Mouse (Mus musculus) hindbrain, embryonic 12.5 days (tissue): ENCODE data around the gene Tbck. TPM values are rescaled to one million over a fixed set of nuclear protein-coding genes. Genes with fewer than 3 reads are reported as not detected.

Experiments used
- ATAC-seq: fragments of 200-750 bp; cut with Nextera tagmentation; 2 replicates; pipeline ENCODE4 v1.8.0; 2017; ENCODE audit warnings: moderate TSS enrichment; ENCODE audit not compliant: low FRiP score
- H3K27ac ChIP-seq: fragments of 300-500 bp; sonication (generic); 2 replicates; pipeline ENCODE4 v1.5.1; 2016; ENCODE audit warnings: mild to moderate bottlenecking
- H3K27me3 ChIP-seq: fragments of 300-500 bp; sonication (generic); 2 replicates; pipeline ENCODE4 v1.6.1; 2016; ENCODE audit warnings: mild to moderate bottlenecking
- H3K36me3 ChIP-seq: fragments of 300-500 bp; sonication (generic); 2 replicates; pipeline ENCODE4 v1.6.1; 2016; ENCODE audit warnings: mild to moderate bottlenecking
- H3K4me1 ChIP-seq: fragments of 300-500 bp; sonication (generic); 2 replicates; pipeline ENCODE4 v1.6.1; 2016
- H3K4me2 ChIP-seq: fragments of 300-500 bp; sonication (generic); replicated peaks from 2 replicates; pipeline ENCODE4 v1.6.1; 2016; ENCODE audit warnings: mild to moderate bottlenecking
- H3K4me3 ChIP-seq: fragments of 300-500 bp; sonication (generic); 2 replicates; pipeline ENCODE4 v1.5.1; 2016; ENCODE audit warnings: mild to moderate bottlenecking
- H3K9ac ChIP-seq: fragments of 300-500 bp; sonication (generic); 2 replicates; pipeline ENCODE4 v1.6.1; 2016; ENCODE audit warnings: mild to moderate bottlenecking, moderate library complexity
- H3K9me3 ChIP-seq: fragments of 300-500 bp; sonication (generic); replicated peaks from 2 replicates; pipeline ENCODE4 v1.6.1; 2016; ENCODE audit warnings: mild to moderate bottlenecking
- WGBS: fragments of 180-500 bp; shearing (Covaris S2); methylation state at CpG from one replicate; pipeline ENCODE4 v1.1.7; 2016; 5-methylcytosine and 5-hydroxymethylcytosine counted together
- polyA plus RNA-seq: library from polyadenylated mRNA; unstranded; fragments of >200 nt; fragmentation: Nextera tagmentation; extraction: Ambion mirVana; gene quantifications from 2 replicates; pipeline ENCODE4 v1.2.1, GENCODE M21; 2016

Gene Tbck
- polyA plus RNA-seq: 32.4 and 32.6 TPM in 2 replicates

GRCm38 (mm10) chr3:132683447-132684230 lies at the start of gene Tbck:
Tbck (plus strand) TSS chr3:132684144.
- Histone ChIP-seq H3K4me2 (peak within 1 kb of the TSS; percentile 69), H3K9me3 (no peaks in the 10 kb centered on the region), H3K27ac (peak within 1 kb of the TSS; percentile 88), H3K9ac (peak within 1 kb of the TSS; percentile 81), H3K4me1 (peaks cover 14% of the 10 kb centered on the region), H3K27me3 (no peaks in the 10 kb centered on the region), H3K36me3 (peaks cover 7% of the 10 kb centered on the region; the same call in 1 of the 2 replicates), H3K4me3 (peak within 1 kb of the TSS; percentile 71)
- peak; percentile 97 for ATAC-seq
- WGBS: under 1% methylated on average over 41 of the region's 42 CpGs

DNA sequence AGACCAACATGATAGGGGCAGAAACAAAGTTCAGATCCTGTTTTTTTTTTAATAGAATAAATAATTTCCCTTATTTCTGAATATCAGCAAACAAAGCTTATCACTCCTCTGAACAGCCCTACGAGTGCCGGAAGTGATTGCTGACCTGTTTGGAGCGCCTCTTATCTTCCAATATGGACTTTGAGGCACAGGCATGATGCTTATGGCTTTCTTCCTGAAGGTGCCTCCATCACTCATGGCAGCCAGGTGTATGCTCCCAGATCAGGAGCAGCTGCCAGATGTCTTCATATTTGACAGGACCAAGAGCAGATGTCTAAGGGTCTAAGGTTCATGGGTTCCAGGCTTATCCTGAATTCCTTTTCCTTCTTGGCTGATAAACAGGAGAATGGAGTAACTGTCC lies 46.9 kb upstream of the Tbck start:
- no peak for ATAC-seq
- H3K27me3 ChIP-seq: no peaks in the 10 kb centered on the region
- 91% methylated on average over 3 of the region's 3 CpGs for WGBS
- no peaks in the 10 kb centered on the region for H3K36me3 ChIP-seq
- no peaks in the 10 kb centered on the region for H3K4me1 ChIP-seq
- no peak overlapping the region for H3K27ac ChIP-seq
- H3K9me3 ChIP-seq: no peaks in the 10 kb centered on the region
- H3K9ac ChIP-seq: no peak overlapping the region
- H3K4me2 ChIP-seq: no peak overlapping the region
- H3K4me3 ChIP-seq: no peak overlapping the region

- H3K4me3 ChIP-seq: no peak overlapping the region
- 84% methylated on average over 4 of the region's 4 CpGs for WGBS
- no peak overlapping the region for H3K9ac ChIP-seq
- no peak for ATAC-seq
- H3K9me3 ChIP-seq: no peaks in the 10 kb centered on the region
- no peak overlapping the region for H3K4me2 ChIP-seq
- no peak overlapping the region for H3K27ac ChIP-seq
- no peaks in the 10 kb centered on the region for H3K27me3 ChIP-seq
- H3K36me3 ChIP-seq: no peaks in the 10 kb centered on the region
- H3K4me1 ChIP-seq: no peaks in the 10 kb centered on the region
These were observed 39.9 kb upstream of the Tbck start for GRCm38 (mm10) chr3:132644071-132644470.

- Histone ChIP-seq H3K9me3 (no peaks in the 10 kb centered on the region), H3K4me3 (no peak overlapping the region), H3K27me3 (no peaks in the 10 kb centered on the region), H3K4me1 (no peaks in the 10 kb centered on the region), H3K27ac (no peak overlapping the region), H3K36me3 (no peaks in the 10 kb centered on the region), H3K4me2 (no peak overlapping the region), H3K9ac (no peak overlapping the region)
- whole genome bisulfite sequencing: 49% methylated on average over 1 of the region's 1 CpGs
- ATAC-seq: no peak
These were observed 37.1 kb upstream of the Tbck start for GRCm38 (mm10) chr3:132646814-132647213.

DNA sequence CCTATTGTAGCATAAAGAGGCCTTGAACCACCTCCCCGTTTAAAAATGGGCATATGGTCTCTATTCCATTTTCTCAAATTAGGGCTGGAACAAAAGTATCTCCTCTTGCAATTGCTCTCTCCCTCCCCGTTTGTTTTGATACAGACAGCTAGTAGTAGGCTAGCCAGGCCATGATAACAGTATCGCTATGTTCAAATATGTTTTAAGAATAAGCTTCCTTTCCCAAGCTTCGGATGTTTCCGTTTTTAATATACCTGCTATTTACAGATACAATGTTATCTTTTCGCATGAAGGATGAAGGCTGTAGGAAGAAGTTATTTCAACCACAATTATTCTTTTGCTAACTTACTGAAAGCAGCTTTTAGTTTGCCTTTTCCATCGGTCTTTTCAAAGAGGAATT lies 34.6 kb upstream of the Tbck start:
- Histone ChIP-seq H3K27ac (no peak overlapping the region), H3K4me2 (no peak overlapping the region), H3K4me3 (no peak overlapping the region), H3K9ac (no peak overlapping the region), H3K9me3 (0 out of 2 replicates have a peak, but pooled peaks cover 2% of the 10 kb centered on the region), H3K36me3 (no peaks in the 10 kb centered on the region), H3K4me1 (no peaks in the 10 kb centered on the region), H3K27me3 (no peaks in the 10 kb centered on the region)
- WGBS: 91% methylated on average over 7 of the region's 7 CpGs
- ATAC-seq: no peak

- Histone ChIP-seq H3K36me3 (no peaks in the 10 kb centered on the region), H3K27me3 (no peaks in the 10 kb centered on the region), H3K9ac (no peak overlapping the region), H3K9me3 (0 out of 2 replicates have a peak, but pooled peaks cover 2% of the 10 kb centered on the region), H3K4me1 (no peaks in the 10 kb centered on the region), H3K27ac (no peak overlapping the region), H3K4me2 (no peak overlapping the region), H3K4me3 (no peak overlapping the region)
- WGBS: 90% methylated on average over 5 of the region's 5 CpGs
- no peak for ATAC-seq
These were observed 33.8 kb upstream of the Tbck start for GRCm38 (mm10) chr3:132650191-132650590.

- H3K4me2 ChIP-seq: no peak overlapping the region
- H3K9ac ChIP-seq: no peak overlapping the region
- 0 out of 2 replicates have a peak, but pooled peaks cover 2% of the 10 kb centered on the region for H3K9me3 ChIP-seq
- no peak overlapping the region for H3K4me3 ChIP-seq
- no peaks in the 10 kb centered on the region for H3K27me3 ChIP-seq
- WGBS: 94% methylated on average over 3 of the region's 3 CpGs
- no peaks in the 10 kb centered on the region for H3K4me1 ChIP-seq
- no peak overlapping the region for H3K27ac ChIP-seq
- peaks cover 4% of the 10 kb centered on the region; the same call in 1 of the 2 replicates for H3K36me3 ChIP-seq
- ATAC-seq: no peak
These were observed 32.2 kb upstream of the Tbck start for GRCm38 (mm10) chr3:132651776-132652175.

DNA sequence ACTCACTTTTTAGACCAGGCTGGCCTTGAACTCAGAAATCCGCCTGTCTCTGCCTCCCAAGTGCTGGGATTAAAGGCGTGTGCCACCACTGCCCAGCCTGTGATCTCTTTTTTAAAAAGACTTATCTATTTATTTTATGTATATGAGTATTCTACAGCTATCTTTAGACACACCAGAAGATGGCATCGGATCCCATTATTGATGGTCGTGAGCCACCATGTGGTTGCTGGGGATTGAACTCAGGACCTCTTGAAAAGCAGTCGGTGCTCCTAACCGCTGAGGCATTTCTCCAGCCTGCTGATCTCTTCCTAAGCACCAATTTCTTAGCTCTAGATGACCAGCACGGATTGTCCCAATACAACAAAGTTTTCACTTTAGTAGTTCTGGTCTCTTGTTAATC lies 30.0 kb upstream of the Tbck start:
- no peak for ATAC-seq
- 88% methylated on average over 7 of the region's 7 CpGs for WGBS
- Histone ChIP-seq H3K4me2 (no peak overlapping the region), H3K27ac (no peak overlapping the region), H3K9me3 (0 out of 2 replicates have a peak, but pooled peaks cover 2% of the 10 kb centered on the region), H3K4me3 (no peak overlapping the region), H3K36me3 (peaks cover 9% of the 10 kb centered on the region), H3K4me1 (no peaks in the 10 kb centered on the region), H3K9ac (no peak overlapping the region), H3K27me3 (no peaks in the 10 kb centered on the region)

DNA sequence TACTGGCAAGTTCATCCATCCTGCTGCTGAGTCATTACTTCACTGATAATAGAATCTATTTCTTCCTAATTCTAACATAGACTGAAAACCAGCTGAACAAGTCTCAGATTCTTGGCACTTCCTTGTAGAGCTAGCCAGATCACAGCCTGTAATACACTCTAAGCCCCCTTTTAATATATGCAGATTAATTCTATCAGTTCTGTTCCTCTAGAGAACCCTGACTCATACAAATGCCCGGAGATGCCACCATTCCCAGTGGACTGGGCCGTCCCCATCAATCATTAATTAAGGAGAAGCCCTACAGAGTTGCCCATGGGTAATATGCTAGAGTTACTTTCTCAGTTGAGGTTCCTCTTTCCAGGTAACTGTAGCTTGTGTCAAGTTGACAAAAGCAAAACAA lies 28.0 kb upstream of the Tbck start:
- H3K4me1 ChIP-seq: no peaks in the 10 kb centered on the region
- H3K27ac ChIP-seq: no peak overlapping the region
- H3K4me3 ChIP-seq: no peak overlapping the region
- no peak for ATAC-seq
- peaks cover 25% of the 10 kb centered on the region for H3K36me3 ChIP-seq
- H3K9me3 ChIP-seq: 0 out of 2 replicates have a peak, but pooled peaks cover 2% of the 10 kb centered on the region
- 71% methylated on average over 2 of the region's 2 CpGs for WGBS
- H3K27me3 ChIP-seq: no peaks in the 10 kb centered on the region
- H3K4me2 ChIP-seq: no peak overlapping the region
- no peak overlapping the region for H3K9ac ChIP-seq

DNA sequence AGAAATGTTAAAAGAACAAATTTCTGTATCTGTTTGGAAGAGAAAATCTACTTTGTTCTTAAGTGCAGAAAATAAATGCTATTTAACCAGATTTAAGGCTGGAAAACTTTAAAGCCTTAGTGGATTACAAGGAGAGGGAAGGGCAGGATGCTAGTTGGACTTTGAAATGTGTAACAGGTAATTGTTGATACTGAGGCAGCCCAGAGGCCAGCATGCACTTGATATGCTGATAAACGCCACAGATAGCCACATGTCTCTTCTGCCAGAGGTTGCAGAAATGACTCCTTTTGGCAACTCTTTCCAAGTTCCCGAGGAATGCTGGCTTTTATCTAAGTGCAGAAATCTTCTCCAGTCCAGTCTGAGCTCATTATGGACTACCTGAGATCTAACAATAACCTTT lies 6.5 kb upstream of the Tbck start:
- Histone ChIP-seq H3K36me3 (peaks cover 16% of the 10 kb centered on the region), H3K27ac (no peak overlapping the region), H3K9me3 (no peaks in the 10 kb centered on the region), H3K4me1 (peaks cover under 1% of the 10 kb centered on the region), H3K27me3 (no peaks in the 10 kb centered on the region), H3K9ac (no peak overlapping the region), H3K4me3 (no peak overlapping the region), H3K4me2 (no peak overlapping the region)
- 92% methylated on average over 2 of the region's 2 CpGs for WGBS
- ATAC-seq: no peak

DNA sequence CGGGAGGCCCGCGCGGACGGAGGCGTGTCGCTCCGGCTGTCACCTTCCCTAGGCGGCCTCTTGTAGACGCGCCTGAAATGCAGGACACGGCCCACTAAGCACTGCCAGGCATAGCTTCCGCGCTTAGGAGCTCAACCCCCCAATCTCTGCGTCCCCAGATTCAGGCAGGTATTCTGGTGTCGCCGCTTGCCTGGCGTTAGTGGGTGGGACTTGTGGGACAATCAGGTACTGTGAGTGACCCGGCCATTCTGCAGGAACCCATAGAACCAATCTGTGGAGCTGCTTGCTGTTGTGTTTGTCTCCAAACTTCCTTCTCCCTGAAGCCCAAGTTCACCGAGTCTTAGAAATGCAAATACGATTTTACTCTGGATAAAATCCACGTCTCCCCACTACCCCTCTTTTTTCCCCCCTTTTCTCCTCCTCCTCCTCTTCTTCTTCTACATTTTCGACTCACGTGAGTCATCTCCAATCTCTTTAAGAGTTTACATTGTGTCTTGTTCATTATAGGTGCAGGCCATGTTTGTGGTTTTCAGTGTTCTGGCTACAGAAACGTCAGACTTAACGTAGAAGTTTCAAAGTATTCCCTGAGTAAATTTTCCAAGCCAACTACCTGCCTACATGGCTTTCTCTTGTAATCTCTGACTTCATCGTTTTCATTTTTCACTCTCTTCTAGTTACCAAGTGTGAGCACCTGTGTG lies 436 bp downstream of the Tbck start, which contains the start of gene Aimp1:
Gene Aimp1 (minus strand): TSS at position 140 of the 698 bp plus-strand sequence.
- Histone ChIP-seq H3K9ac (peak within 1 kb of the TSS; percentile 81), H3K9me3 (no peaks in the 10 kb centered on the region), H3K27me3 (no peaks in the 10 kb centered on the region), H3K4me3 (peak within 1 kb of the TSS; percentile 71), H3K4me2 (peak within 1 kb of the TSS; percentile 69), H3K27ac (peak within 1 kb of the TSS; percentile 88), H3K4me1 (peaks cover 14% of the 10 kb centered on the region), H3K36me3 (peaks cover 7% of the 10 kb centered on the region; the same call in 1 of the 2 replicates)
- ATAC-seq: no peak
- 1% methylated on average over 27 of the region's 27 CpGs for WGBS

DNA sequence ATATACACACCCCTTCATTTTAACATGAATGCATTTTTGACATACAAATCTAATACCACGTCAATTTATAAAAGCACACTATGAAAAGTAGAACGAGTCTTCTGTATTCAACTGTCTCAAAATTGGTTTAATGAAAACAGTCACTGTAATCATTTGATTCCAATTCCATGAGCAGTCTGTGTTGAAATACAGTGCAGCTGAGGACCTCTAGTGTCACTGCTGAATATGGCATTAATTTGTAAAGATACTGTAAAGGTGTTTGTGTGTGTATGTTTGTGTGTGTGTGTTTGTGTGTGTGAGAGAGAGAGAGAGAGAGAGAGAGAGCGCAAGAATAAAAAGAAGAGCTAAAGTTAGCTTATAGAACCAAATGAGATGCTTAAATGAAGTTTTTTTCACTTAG lies 17.4 kb downstream of the Tbck start:
- H3K27me3 ChIP-seq: no peaks in the 10 kb centered on the region
- no peaks in the 10 kb centered on the region for H3K4me1 ChIP-seq
- H3K9me3 ChIP-seq: no peaks in the 10 kb centered on the region
- H3K4me2 ChIP-seq: no peak overlapping the region
- no peak overlapping the region for H3K27ac ChIP-seq
- no peaks in the 10 kb centered on the region for H3K36me3 ChIP-seq
- WGBS: 77% methylated on average over 3 of the region's 3 CpGs
- no peak overlapping the region for H3K4me3 ChIP-seq
- no peak overlapping the region for H3K9ac ChIP-seq
- ATAC-seq: no peak
